Mouse (Mus musculus): ENCODE measurements around the gene Fam3c.

Gene Fam3c

GRCm38 (mm10) chr6:22356086-22356507, at the start of gene Fam3c:
Gene Fam3c, minus strand, starts transcription at chr6:22356243.
- DNase-seq (ENCODE audit: extremely low spot score), result peak; percentile 97

- DNase-seq (ENCODE audit: extremely low spot score), result no peak
These were observed 49.0 kb upstream of the Fam3c start for GRCm38 (mm10) chr6:22405021-22405420.

- DNase-seq (ENCODE audit: extremely low spot score), result no peak
These were observed 47.7 kb upstream of the Fam3c start for GRCm38 (mm10) chr6:22403736-22404135.

- no peak for DNase-seq (ENCODE audit: extremely low spot score)
These were observed 47.3 kb upstream of the Fam3c start for GRCm38 (mm10) chr6:22403317-22403716.

- no peak for DNase-seq (ENCODE audit: extremely low spot score)
These were observed 46.6 kb upstream of the Fam3c start for GRCm38 (mm10) chr6:22402548-22403164.

GRCm38 (mm10) chr6:22402037-22402436, 46.0 kb upstream of the Fam3c start:
- no peak for DNase-seq (ENCODE audit: extremely low spot score)

GRCm38 (mm10) chr6:22398079-22398774, 42.2 kb upstream of the Fam3c start:
- DNase-seq (ENCODE audit: extremely low spot score), result no peak

GRCm38 (mm10) chr6:22395207-22395606, 39.2 kb upstream of the Fam3c start:
- no peak for DNase-seq (ENCODE audit: extremely low spot score)

- no peak for DNase-seq (ENCODE audit: extremely low spot score)
These were observed 34.8 kb upstream of the Fam3c start for GRCm38 (mm10) chr6:22390654-22391365.

GRCm38 (mm10) chr6:22385254-22385870, 29.3 kb upstream of the Fam3c start:
- DNase-seq (ENCODE audit: extremely low spot score), result no peak

- no peak for DNase-seq (ENCODE audit: extremely low spot score)
These were observed 24.2 kb upstream of the Fam3c start for GRCm38 (mm10) chr6:22380269-22380668.

GRCm38 (mm10) chr6:22379831-22380230, 23.8 kb upstream of the Fam3c start:
- no peak for DNase-seq (ENCODE audit: extremely low spot score)

- no peak for DNase-seq (ENCODE audit: extremely low spot score)
These were observed 22.4 kb upstream of the Fam3c start for GRCm38 (mm10) chr6:22378462-22378861.

GRCm38 (mm10) chr6:22374791-22375190, 18.7 kb upstream of the Fam3c start:
- no peak for DNase-seq (ENCODE audit: extremely low spot score)

- DNase-seq (ENCODE audit: extremely low spot score), result no peak
These were observed 17.4 kb upstream of the Fam3c start for GRCm38 (mm10) chr6:22373476-22373875.

- DNase-seq (ENCODE audit: extremely low spot score), result no peak
These were observed 10.9 kb upstream of the Fam3c start for GRCm38 (mm10) chr6:22366977-22367376.

GRCm38 (mm10) chr6:22363590-22363989, 7.5 kb upstream of the Fam3c start:
- DNase-seq (ENCODE audit: extremely low spot score), result no peak

- DNase-seq (ENCODE audit: extremely low spot score), result no peak
These were observed 5.9 kb upstream of the Fam3c start for GRCm38 (mm10) chr6:22361941-22362340.

GRCm38 (mm10) chr6:22359019-22359418, 3.0 kb upstream of the Fam3c start:
- DNase-seq (ENCODE audit: extremely low spot score), result no peak

GRCm38 (mm10) chr6:22357351-22357750, 1.3 kb upstream of the Fam3c start:
- DNase-seq (ENCODE audit: extremely low spot score), result no peak

GRCm38 (mm10) chr6:22355396-22356085, 502 bp downstream of the Fam3c start:
- no peak for DNase-seq (ENCODE audit: extremely low spot score)

GRCm38 (mm10) chr6:22354675-22355074, 1.4 kb downstream of the Fam3c start:
- no peak for DNase-seq (ENCODE audit: extremely low spot score)
